Mouse (Mus musculus) kidney, embryonic 15.5 days (tissue): ENCODE measurements around the gene Tnnc2. TPM values are rescaled to one million over a fixed set of nuclear protein-coding genes. Genes with fewer than 3 reads are reported as not detected.

Experiments used
- ATAC-seq: fragments of 200-750 bp; cut with Nextera tagmentation; replicated peaks from 2 replicates; pipeline ENCODE4 v1.8.0; 2017; ENCODE audit warnings: moderate TSS enrichment; ENCODE audit not compliant: low FRiP score
- H3K27ac ChIP-seq: fragments of 300-500 bp; sonication (generic); 2 replicates; pipeline ENCODE4 v1.5.1; 2015; ENCODE audit warnings: mild to moderate bottlenecking, inconsistent platforms
- H3K27me3 ChIP-seq: fragments of 300-500 bp; sonication (generic); 2 replicates; pipeline ENCODE4 v1.6.1; 2015; ENCODE audit warnings: inconsistent platforms
- H3K36me3 ChIP-seq: fragments of 300-500 bp; sonication (generic); 2 replicates; pipeline ENCODE4 v1.6.1; 2015; ENCODE audit warnings: inconsistent platforms
- H3K4me1 ChIP-seq: fragments of 300-500 bp; sonication (generic); 2 replicates; pipeline ENCODE4 v1.6.1; 2015; ENCODE audit warnings: inconsistent platforms
- H3K4me2 ChIP-seq: fragments of 300-500 bp; sonication (generic); 2 replicates; pipeline ENCODE4 v1.6.1; 2015; ENCODE audit warnings: moderate library complexity, mild to moderate bottlenecking, inconsistent platforms
- H3K4me3 ChIP-seq: fragments of 300-500 bp; sonication (generic); replicated peaks from 2 replicates; pipeline ENCODE4 v1.5.1; 2015; ENCODE audit warnings: mild to moderate bottlenecking, inconsistent platforms
- H3K9ac ChIP-seq: fragments of 300-500 bp; sonication (generic); 2 replicates; pipeline ENCODE4 v1.6.1; 2015; ENCODE audit warnings: mild to moderate bottlenecking, inconsistent platforms
- H3K9me3 ChIP-seq: fragments of 300-500 bp; sonication (generic); replicated peaks from 2 replicates; pipeline ENCODE4 v1.6.1; 2016; ENCODE audit warnings: inconsistent platforms
- WGBS: fragments of 180-500 bp; shearing (Covaris S2); methylation state at CpG from one replicate; pipeline ENCODE4 v1.1.7; 2015; ENCODE audit warnings: mixed read lengths; 5-methylcytosine and 5-hydroxymethylcytosine counted together
- polyA plus RNA-seq: library from polyadenylated mRNA; unstranded; fragments of >200 nt; fragmentation: Nextera tagmentation; extraction: Ambion mirVana; gene quantifications from 2 replicates; pipeline ENCODE4 v1.2.1, GENCODE M21; 2015

Gene Tnnc2
- polyA plus RNA-seq, 1 experiment from 2014 or later = 40.1 TPM

DNA sequence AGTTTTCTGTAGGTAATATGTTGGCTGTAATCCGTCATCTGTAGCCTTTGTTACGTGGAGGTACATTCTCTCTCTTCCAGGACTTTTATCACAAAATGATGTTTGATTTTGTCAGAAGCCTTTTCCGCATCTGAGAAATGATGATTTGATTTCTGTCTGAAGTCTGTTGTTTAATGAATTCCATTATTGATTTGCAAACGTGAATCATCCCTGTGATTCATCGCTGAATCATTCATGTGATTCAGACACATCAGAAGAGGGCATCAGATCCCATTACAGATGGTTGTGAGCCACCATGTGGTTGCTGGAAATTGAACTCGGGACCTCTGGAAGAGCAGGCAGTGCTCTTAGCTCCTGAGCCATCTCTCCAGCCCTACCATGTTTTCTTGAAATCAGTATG, 30.8 kb downstream of the Tnnc2 start:
- Histone ChIP-seq H3K4me1 (peaks cover 20% of the 10 kb centered on the region), H3K9me3 (no peaks in the 10 kb centered on the region), H3K4me2 (no peak overlapping the region), H3K36me3 (peaks cover 68% of the 10 kb centered on the region), H3K27me3 (no peaks in the 10 kb centered on the region), H3K27ac (no peak overlapping the region), H3K9ac (no peak overlapping the region), H3K4me3 (no peak overlapping the region)
- ATAC-seq = no peak
- 85% methylated on average over 6 of the region's 6 CpGs for WGBS

DNA sequence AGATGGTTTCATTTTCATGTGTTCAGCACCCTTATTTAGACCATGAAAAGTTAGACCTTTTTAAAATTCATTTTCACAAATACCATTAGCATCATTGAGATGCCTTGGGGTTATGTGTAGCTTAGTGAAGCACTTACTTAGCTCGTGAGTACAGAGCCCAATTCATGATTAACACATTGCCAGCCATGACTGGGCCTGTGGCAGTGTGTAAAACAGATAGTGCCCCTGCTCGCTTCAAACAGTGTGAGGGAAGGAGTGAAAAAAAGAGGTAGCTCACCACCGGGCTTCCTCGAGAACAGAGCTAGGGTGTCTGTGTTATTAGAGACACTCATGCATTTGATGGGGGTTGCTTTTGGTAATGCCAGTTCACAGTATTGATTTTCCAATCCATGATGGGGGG, 31.6 kb downstream of the Tnnc2 start:
- Histone ChIP-seq H3K27ac (no peak overlapping the region), H3K36me3 (peaks cover 60% of the 10 kb centered on the region), H3K4me2 (no peak overlapping the region), H3K27me3 (no peaks in the 10 kb centered on the region), H3K4me1 (peaks cover 20% of the 10 kb centered on the region), H3K9ac (no peak overlapping the region), H3K4me3 (no peak overlapping the region), H3K9me3 (no peaks in the 10 kb centered on the region)
- no peak for ATAC-seq
- WGBS = 79% methylated on average over 4 of the region's 4 CpGs

DNA sequence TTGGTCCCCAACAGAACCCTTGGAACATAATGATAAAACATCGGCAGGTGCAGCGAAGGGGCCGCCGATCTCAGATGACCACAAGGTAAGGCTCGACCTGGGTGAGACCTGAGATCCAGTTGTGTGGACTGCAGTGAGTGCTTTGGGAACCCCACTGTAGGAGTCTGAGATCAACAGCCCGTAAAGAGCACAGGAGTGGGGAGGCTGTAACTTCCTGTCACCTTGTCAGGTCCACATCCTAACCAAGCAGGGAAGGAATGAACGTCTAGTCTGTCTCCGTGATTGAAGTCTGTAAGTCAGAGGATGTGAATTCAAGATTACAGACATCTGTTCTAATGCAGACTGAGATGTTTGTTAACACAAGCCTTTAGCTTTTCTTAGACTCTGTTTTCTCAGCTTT, 33.1 kb downstream of the Tnnc2 start:
- Histone ChIP-seq H3K4me2 (peak overlapping the region; percentile 66), H3K27me3 (no peaks in the 10 kb centered on the region), H3K9ac (peak overlapping the region; percentile 89), H3K4me1 (peaks cover 20% of the 10 kb centered on the region), H3K9me3 (no peaks in the 10 kb centered on the region), H3K27ac (no peak overlapping the region), H3K36me3 (peaks cover 45% of the 10 kb centered on the region), H3K4me3 (peak overlapping the region; percentile 85)
- 42% methylated on average over 8 of the region's 8 CpGs for WGBS
- no peak for ATAC-seq

DNA sequence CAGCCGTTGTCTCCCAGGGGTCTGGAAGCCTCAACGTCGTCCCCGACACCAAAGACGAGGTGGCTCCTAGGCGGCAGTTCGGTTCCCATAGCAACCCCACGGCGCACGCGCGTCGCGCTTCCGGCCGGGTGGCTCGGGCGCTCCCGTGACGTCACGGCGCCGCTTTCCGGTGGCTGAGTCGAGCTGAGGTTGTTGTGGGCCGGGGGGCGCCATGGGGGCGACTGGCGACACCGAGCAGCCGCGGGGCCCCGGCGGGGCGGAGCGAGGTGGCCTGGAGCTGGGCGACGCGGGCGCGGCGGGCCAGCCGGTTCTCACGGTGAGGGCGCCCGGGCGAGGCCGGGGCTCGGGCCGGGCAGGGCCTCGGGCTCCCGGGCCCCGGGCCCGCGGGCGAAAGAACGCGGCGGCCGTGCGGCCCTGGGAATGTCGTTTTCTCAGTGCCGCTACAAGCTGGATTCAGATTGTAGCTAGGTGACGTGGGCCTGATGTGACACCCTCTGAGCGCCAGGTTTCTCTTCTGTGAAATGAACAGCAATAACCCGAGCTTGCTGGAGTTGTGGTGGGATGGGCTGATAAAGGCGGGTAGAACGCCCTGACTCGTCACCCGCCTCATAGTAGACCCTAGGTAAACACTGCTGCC, 33.8 kb downstream of the Tnnc2 start, which contains the start of the genes Wfdc3 and Dnttip1:
TSS of gene Wfdc3 (minus strand) at position 89 of the 637 bp plus-strand sequence.
TSS of gene Dnttip1 (plus strand) at position 141 of the 637 bp plus-strand sequence.
- H3K9ac ChIP-seq = peak within 1 kb of the TSS; percentile 89
- H3K27me3 ChIP-seq = no peaks in the 10 kb centered on the region
- H3K9me3 ChIP-seq = no peaks in the 10 kb centered on the region
- peak within 1 kb of the TSS; percentile 66 for H3K4me2 ChIP-seq
- under 1% methylated on average over 70 of the region's 70 CpGs for WGBS
- H3K27ac ChIP-seq = peak within 1 kb of the TSS; percentile 73
- ATAC-seq = peak; percentile 93
- peak within 1 kb of the TSS; percentile 85 for H3K4me3 ChIP-seq
- peaks cover 37% of the 10 kb centered on the region for H3K36me3 ChIP-seq
- H3K4me1 ChIP-seq = peaks cover 20% of the 10 kb centered on the region

DNA sequence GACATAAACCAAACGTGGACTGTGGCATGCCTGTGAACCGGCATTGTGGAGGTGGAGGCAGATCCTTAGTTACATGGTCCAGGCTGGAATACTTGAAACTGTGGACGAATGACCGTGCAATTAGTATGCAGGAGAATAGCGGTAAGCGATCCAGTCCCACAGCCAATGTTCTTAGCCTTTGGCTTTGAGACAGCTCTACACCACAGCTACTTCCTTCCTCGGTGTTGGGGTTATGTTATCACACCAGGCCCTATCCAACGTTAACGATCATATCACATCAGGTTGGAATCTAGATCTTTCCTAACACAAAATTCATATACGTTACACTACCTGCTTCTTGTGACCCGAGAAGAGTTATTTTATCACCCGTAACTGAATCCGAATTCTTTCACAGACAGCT, 34.8 kb downstream of the Tnnc2 start:
- 67% methylated on average over 13 of the region's 13 CpGs for WGBS
- Histone ChIP-seq H3K36me3 (peaks cover 28% of the 10 kb centered on the region), H3K4me1 (peaks cover 20% of the 10 kb centered on the region), H3K9ac (peak overlapping the region; percentile 89), H3K4me3 (peak overlapping the region; percentile 85), H3K9me3 (no peaks in the 10 kb centered on the region), H3K27ac (no peak overlapping the region), H3K4me2 (peak overlapping the region; percentile 66), H3K27me3 (no peaks in the 10 kb centered on the region)
- ATAC-seq = no peak

DNA sequence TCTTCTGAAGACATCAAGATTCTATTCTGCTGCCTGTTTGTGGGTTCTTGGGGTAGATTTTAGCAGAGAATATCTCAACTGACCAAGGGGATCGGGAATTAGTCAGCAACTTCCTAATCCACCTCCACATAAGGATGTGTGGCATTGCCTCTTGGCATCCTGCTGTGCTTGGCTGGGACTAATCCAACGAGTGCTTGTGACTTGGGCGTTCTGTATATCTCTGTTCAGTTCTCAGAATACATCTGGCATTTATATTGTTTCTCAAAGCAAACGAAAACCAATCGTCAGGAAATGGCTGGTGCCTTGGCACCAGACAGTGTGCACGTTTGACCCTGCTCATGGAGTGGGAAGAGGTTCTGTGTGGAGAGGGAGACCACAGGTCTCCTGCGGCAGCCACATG, 39.9 kb downstream of the Tnnc2 start:
- Histone ChIP-seq H3K4me1 (peaks cover 1% of the 10 kb centered on the region), H3K4me2 (no peak overlapping the region), H3K27ac (no peak overlapping the region), H3K9ac (no peak overlapping the region), H3K36me3 (no peaks in the 10 kb centered on the region), H3K4me3 (no peak overlapping the region), H3K9me3 (no peaks in the 10 kb centered on the region), H3K27me3 (no peaks in the 10 kb centered on the region)
- no peak for ATAC-seq
- WGBS = 64% methylated on average over 7 of the region's 7 CpGs

DNA sequence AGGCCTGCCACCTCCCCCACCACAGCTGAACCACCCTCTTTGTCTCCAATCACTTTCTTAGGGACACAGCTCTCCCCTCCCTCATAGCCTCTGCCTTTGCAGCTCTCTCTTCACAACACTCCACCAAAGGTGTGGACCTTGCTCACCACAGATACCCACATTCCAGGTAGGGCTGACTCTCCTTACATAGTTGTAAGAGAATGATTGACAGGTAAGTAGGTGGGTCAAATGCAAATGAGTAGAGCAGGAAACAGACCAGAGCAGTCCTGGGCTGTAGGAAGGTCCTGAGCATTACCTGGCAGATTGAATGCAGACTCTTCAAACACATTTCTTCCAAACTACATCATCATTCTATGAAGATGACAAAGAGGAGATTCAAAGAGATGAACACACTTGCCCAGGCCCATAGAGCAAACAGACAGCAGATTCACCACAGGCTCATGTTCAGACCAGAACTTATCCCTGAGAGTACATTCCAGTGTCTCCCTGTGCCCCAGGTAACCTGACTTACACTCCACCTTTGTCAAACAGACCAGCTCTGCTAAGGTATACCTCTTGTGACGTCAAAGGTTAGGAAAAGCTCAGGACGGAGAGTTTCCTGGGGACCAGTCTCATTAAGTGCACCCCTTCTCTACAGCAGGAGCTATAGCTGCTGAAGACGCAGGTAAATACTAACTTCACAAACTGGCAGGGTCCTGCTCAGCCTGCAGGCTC, 42.2 kb downstream of the Tnnc2 start:
- no peaks in the 10 kb centered on the region for H3K27me3 ChIP-seq
- H3K27ac ChIP-seq = no peak overlapping the region
- no peak overlapping the region for H3K4me3 ChIP-seq
- no peak overlapping the region for H3K4me2 ChIP-seq
- no peak for ATAC-seq
- 74% methylated on average over 3 of the region's 3 CpGs for WGBS
- no peaks in the 10 kb centered on the region for H3K36me3 ChIP-seq
- H3K9ac ChIP-seq = no peak overlapping the region
- H3K4me1 ChIP-seq = no peaks in the 10 kb centered on the region
- no peaks in the 10 kb centered on the region for H3K9me3 ChIP-seq

DNA sequence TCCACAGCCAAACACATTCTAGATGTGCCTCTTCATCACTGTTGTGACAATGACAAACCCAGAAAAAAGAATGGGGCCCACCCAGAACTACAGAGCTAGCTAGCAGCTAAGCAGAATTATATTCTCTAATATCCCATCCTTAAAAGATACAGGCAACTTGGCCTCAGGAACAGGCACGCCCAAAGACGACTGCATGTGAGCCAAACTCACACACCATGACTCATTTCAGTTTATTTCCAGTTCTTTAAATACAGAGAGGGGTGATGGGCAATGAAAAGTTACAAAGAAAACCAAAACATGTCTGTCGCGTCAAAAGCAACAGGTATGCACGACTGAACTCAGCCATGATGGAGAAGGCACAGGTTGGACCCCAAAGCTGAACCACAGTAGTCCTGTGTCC, 44.3 kb downstream of the Tnnc2 start:
- no peak overlapping the region for H3K27ac ChIP-seq
- no peak for ATAC-seq

DNA sequence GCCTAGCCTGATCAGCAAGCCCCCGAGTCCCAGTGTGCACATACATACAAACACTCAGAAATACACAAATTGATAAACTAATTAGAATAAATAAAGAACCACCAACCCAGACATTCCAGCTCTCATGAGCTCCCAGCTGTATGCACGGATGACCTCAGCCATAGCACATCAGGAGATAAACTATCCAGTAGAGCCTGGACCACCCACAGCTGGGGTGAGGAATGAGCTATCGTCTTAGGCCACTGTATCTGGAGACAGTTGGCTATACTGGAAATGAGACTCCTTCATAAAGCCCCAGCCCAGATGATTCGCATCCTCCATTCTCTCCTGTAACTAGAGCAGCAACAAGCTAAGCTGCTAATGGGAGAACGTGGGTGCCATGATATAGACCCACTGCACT, 44.9 kb downstream of the Tnnc2 start:
- Histone ChIP-seq H3K27ac (no peak overlapping the region), H3K27me3 (no peaks in the 10 kb centered on the region), H3K4me1 (no peaks in the 10 kb centered on the region), H3K4me2 (no peak overlapping the region), H3K9ac (no peak overlapping the region), H3K4me3 (no peak overlapping the region), H3K36me3 (no peaks in the 10 kb centered on the region), H3K9me3 (no peaks in the 10 kb centered on the region)
- no peak for ATAC-seq
- WGBS = 79% methylated on average over 5 of the region's 5 CpGs

More for the DNA sequence above, 44.3 kb downstream of the Tnnc2 start:
- Histone ChIP-seq H3K4me3 (no peak overlapping the region), H3K4me1 (no peaks in the 10 kb centered on the region), H3K27me3 (no peaks in the 10 kb centered on the region), H3K9me3 (no peaks in the 10 kb centered on the region), H3K9ac (no peak overlapping the region), H3K4me2 (no peak overlapping the region), H3K36me3 (no peaks in the 10 kb centered on the region)
- WGBS = 88% methylated on average over 5 of the region's 5 CpGs

DNA sequence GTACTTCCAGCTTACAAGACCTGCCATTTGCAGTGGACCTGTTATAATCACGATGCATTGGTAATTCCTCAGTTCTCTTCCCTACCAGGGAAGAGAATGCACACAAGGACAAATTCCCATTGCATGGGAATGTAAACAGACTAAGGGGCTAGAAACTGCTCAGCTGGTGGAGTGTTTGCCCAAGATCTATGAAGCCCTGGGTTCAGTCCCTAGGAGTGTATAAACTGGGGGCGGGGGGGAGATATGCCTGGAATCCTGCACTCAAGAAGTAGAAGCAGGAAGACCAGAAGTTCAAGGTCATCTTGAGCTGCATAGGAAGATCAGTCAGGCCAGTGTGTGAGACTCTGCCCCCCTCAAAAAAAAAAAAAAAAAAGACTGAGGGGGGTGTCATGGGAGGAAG, 46.5 kb downstream of the Tnnc2 start:
- Histone ChIP-seq H3K36me3 (no peaks in the 10 kb centered on the region), H3K9ac (no peak overlapping the region), H3K9me3 (no peaks in the 10 kb centered on the region), H3K27me3 (no peaks in the 10 kb centered on the region), H3K4me2 (no peak overlapping the region), H3K4me3 (no peak overlapping the region), H3K27ac (no peak overlapping the region), H3K4me1 (no peaks in the 10 kb centered on the region)
- ATAC-seq = no peak
- 92% methylated on average over 2 of the region's 2 CpGs for WGBS

DNA sequence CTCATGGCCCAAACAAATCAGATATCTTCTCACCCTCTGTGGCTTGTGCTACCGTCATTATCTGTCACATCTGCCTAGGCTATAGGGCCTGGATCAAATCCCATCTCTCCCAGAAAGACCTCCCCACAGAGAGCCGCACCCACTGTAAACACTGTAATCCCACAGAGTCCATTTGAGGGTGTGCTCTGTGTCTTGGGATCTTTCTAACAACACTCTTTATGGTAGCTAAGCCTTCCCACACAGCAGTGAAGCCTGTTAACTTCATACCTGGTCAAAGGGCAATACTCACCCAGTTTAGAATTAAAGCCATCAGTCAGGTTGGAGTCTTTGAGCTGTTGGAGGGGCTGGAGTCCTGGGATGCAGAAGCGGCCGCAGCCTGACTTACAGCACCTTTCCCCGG, 48.0 kb downstream of the Tnnc2 start:
- Histone ChIP-seq H3K36me3 (no peaks in the 10 kb centered on the region), H3K27me3 (no peaks in the 10 kb centered on the region), H3K9me3 (no peaks in the 10 kb centered on the region), H3K4me2 (no peak overlapping the region), H3K4me1 (no peaks in the 10 kb centered on the region), H3K27ac (no peak overlapping the region), H3K9ac (no peak overlapping the region), H3K4me3 (no peak overlapping the region)
- no peak for ATAC-seq
- WGBS = 70% methylated on average over 5 of the region's 5 CpGs
